Comparison of ENCODE assay signal across 9 mouse cellular contexts in the genomic region with DNA sequence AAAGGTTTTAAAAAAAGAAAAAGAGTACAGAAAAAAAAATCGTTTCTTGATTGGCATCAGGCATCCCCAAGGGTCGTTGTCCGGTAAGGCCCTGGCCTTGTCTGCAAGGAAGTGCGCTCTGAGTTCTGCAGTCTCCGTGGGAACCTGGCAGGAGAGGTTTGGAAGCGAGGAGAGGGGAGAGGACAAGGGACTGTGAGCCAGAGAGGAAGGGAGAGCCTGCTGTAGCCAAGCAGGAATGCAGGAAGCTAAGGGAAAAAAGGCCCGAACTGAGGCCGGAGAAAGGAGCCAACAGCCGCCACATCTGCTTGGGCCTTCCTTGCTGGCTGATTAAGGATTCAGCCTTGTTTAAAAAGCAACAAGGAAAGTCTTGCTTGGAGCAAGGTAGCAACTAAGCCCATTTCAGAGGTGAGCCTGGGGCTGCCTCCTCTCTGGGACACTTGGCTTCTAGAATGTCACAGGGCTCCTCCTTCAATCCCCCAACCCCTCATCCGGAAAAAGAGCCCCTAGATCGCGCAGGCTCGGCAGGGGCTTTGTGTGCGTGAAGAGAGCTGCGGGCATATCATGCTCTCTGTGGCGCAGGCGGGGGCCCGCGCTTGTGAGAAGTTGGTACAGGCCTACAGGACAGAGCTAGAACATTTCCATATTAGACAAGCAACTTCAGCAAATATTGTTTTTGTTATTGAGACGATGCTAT. TPM values are rescaled to one million over a fixed set of nuclear protein-coding genes. Genes with fewer than 3 reads are reported as not detected.
DNase-seq lines count a peak whose midpoint lies in the region; ATAC-seq and TF ChIP-seq lines count a peak whose summit lies in the region.
"Had no signal": no experiment of that assay in that cellular context is flagged by ENCODE, and none has a peak within 500 bp of the region (broad histone marks: within the 10 kb centered on the region; RNA-seq: fewer than 3 reads in every experiment).

No protein-coding gene starts in this region.

- peak overlapping the region; percentile 86 for H3K27ac ChIP-seq in left cerebral cortex, adult 2 months
- 0 out of 2 replicates have a peak overlapping the region, but pooled peaks have one; percentile 22 for H3K27ac ChIP-seq in hindbrain, postnatal 0 days
- peak overlapping the region; percentile 20; the same call in 1 of the 2 replicates for H3K27ac ChIP-seq in neural tube, embryonic 13.5 days (replicated peaks)
- H3K27ac ChIP-seq: macrophage had no signal

- 0 out of 2 replicates have a peak overlapping the region, but pooled peaks have one; percentile 30 for H3K9ac ChIP-seq in hindbrain, postnatal 0 days (replicated peaks; ENCODE audit: low read length)
- no peak overlapping the region; the same call in 1 of the 2 replicates for H3K9ac ChIP-seq in neural tube, embryonic 13.5 days

- no peak for ATAC-seq in hindbrain, postnatal 0 days
- no peak for ATAC-seq in neural tube, embryonic 13.5 days (ENCODE audit: low read depth)
- no peak for ATAC-seq in megakaryocyte, adult 5-6 weeks (ENCODE audit: poor library complexity, severe bottlenecking)

- H3K27me3 ChIP-seq in hindbrain, postnatal 0 days (ENCODE audit: insufficient read depth, low read length) = no peaks in the 10 kb centered on the region
- H3K27me3 ChIP-seq in neural tube, embryonic 13.5 days = no peaks in the 10 kb centered on the region

- H3K9me3 ChIP-seq in hindbrain, postnatal 0 days (ENCODE audit: low read length) = no peaks in the 10 kb centered on the region
- H3K9me3 ChIP-seq in neural tube, embryonic 13.5 days = no peaks in the 10 kb centered on the region

- H3K4me2 ChIP-seq in hindbrain, postnatal 0 days (ENCODE audit: low read depth, low read length) = no peak overlapping the region
- H3K4me2 ChIP-seq in neural tube, embryonic 13.5 days = no peak overlapping the region

- WGBS in hindbrain, postnatal 0 days = 29% methylated on average over 20 of the region's 20 CpGs
- 45% methylated on average over 20 of the region's 20 CpGs for WGBS in neural tube, embryonic 13.5 days

- no peaks in the 10 kb centered on the region for H3K36me3 ChIP-seq in hindbrain, postnatal 0 days (ENCODE audit: insufficient read depth, low read length)
- no peaks in the 10 kb centered on the region for H3K36me3 ChIP-seq in neural tube, embryonic 13.5 days

- intact Hi-C loops in left cerebral cortex, adult 2 months (cut with DNase I) = loop anchor here (1.0 to 5.0 kb wide), 3 partner anchors 27 to 193 kb away; a partner anchor contains a TSS

- H3K4me1 ChIP-seq in hindbrain, postnatal 0 days (ENCODE audit: insufficient read depth, low read length) = peaks cover 4% of the 10 kb centered on the region; the same call in 1 of the 2 replicates
- H3K4me1 ChIP-seq in neural tube, embryonic 13.5 days (replicated peaks) = peaks cover 34% of the 10 kb centered on the region

- H3K4me3 ChIP-seq in left cerebral cortex, adult 2 months = no peak overlapping the region
- H3K4me3 ChIP-seq in hindbrain, postnatal 0 days (ENCODE audit: low read length) = no peak overlapping the region
- no peak overlapping the region for H3K4me3 ChIP-seq in neural tube, embryonic 13.5 days

- TF ChIP-seq CTCF in left cerebral cortex, adult 2 months (IDR thresholded peaks at IDR 0.05) = no peak
- no peak for TF ChIP-seq CTCF in hindbrain, postnatal 0 days (IDR thresholded peaks at IDR 0.05; ENCODE audit: low read depth)

- no peak for DNase-seq in left cerebral cortex, adult 2 months (ENCODE audit: extremely low spot score in 1 of 2, low spot score in 2 of 2)
- DNase-seq in left cerebral cortex, adult 9 months (ENCODE audit: low spot score in 2 of 2) = no peak
- peak; percentile 61 for DNase-seq in gastrocnemius, postnatal 25 days
- DNase-seq in hindbrain, postnatal 0 days (ENCODE audit: low spot score) = peak; percentile 42
- no peak for DNase-seq in adrenal gland, postnatal 10 days
- DNase-seq in ovary, postnatal 10 days (ENCODE audit: low spot score) = no peak

RNA-seq across cellular contexts. Expression of a gene that starts 31.6 kb away (rescaled TPM):
- 1 to 10 TPM in 1 of 2 experiments, under 1 TPM in 1; 0.19 to 1.1 TPM for total RNA-seq in left cerebral cortex, adult 2 months (2021)
- under 1 TPM in 1 of 2 experiments, not detected in 1; 0.05 TPM for total RNA-seq in gastrocnemius, postnatal 25 days (2021)
- 1.3 TPM in 1 of 2 replicates, not detected in the other for total RNA-seq in hindbrain, postnatal 0 days (2014; rRNA removed)
- polyA plus RNA-seq in hindbrain, postnatal 0 days (2015; fragmentation: Nextera tagmentation; extraction: Ambion mirVana) = 0.08 TPM in 1 of 2 replicates, not detected in the other
- polyA plus RNA-seq in neural tube, embryonic 13.5 days (2015; fragmentation: Nextera tagmentation; extraction: Ambion mirVana) = 0.40 TPM in 1 of 2 replicates, not detected in the other
- 7.4 and 8.6 TPM in 2 replicates for total RNA-seq in megakaryocyte, adult 5-6 weeks (2015)
- 4.1 and 4.6 TPM in 2 replicates for total RNA-seq in megakaryocyte, adult 5-6 weeks (2017)
- under 1 TPM; 0.12 to 0.51 TPM for total RNA-seq in adrenal gland, postnatal 10 days (2021)

RNA-seq across cellular contexts. Expression of a gene that starts 34.2 kb away (rescaled TPM):
- total RNA-seq in left cerebral cortex, adult 2 months (2021) = not detected
- total RNA-seq in gastrocnemius, postnatal 25 days (2021) = not detected
- 0.40 TPM in 1 of 2 replicates, not detected in the other for total RNA-seq in hindbrain, postnatal 0 days (2014; rRNA removed)
- not detected in 2 replicates for polyA plus RNA-seq in hindbrain, postnatal 0 days (2015; fragmentation: Nextera tagmentation; extraction: Ambion mirVana)
- not detected in 2 replicates for polyA plus RNA-seq in neural tube, embryonic 13.5 days (2015; fragmentation: Nextera tagmentation; extraction: Ambion mirVana)
- 0.39 and 0.45 TPM in 2 replicates for total RNA-seq in megakaryocyte, adult 5-6 weeks (2015)
- 0.18 TPM in 1 of 2 replicates, not detected in the other for total RNA-seq in megakaryocyte, adult 5-6 weeks (2017)
- total RNA-seq in adrenal gland, postnatal 10 days (2021) = 1 to 10 TPM; 3.6 to 3.7 TPM

Comparison
In these comparisons a context has a peak if more than half of its experiments do, and no peak if none do; other contexts are left out.
1. DNase-seq: peak in gastrocnemius, postnatal 25 days (single experiment) and hindbrain, postnatal 0 days (single experiment); none in left cerebral cortex, adult 2 months (0 of 2), left cerebral cortex, adult 9 months (0 of 2), adrenal gland, postnatal 10 days (single experiment) and ovary, postnatal 10 days (single experiment).
2. H3K27ac ChIP-seq: peak in every context shown above with its lines; median percentile 86 in left cerebral cortex, adult 2 months; 22 in hindbrain, postnatal 0 days; 20 in neural tube, embryonic 13.5 days.